Mouse (Mus musculus): ENCODE measurements around the gene Pla2g15. TPM values are rescaled to one million over a fixed set of nuclear protein-coding genes. Genes with fewer than 3 reads are reported as not detected.

The Pla2g15 gene
- polyA plus RNA-seq, 1 experiment from 2014 or later, result 2.7 TPM

GRCm38 (mm10) chr8:106169934-106170480 is 19.8 kb downstream of the Pla2g15 start:
- H3K4me1 ChIP-seq (ENCODE audit: control insufficient read depth, insufficient read depth, low read length), result peaks cover 14% of the 10 kb centered on the region; the same call in 1 of the 2 replicates
- peak overlapping the region; percentile 81 for H3K9ac ChIP-seq (ENCODE audit: low read depth, low read length)
- peak overlapping the region; percentile 92 for H3K4me2 ChIP-seq (replicated peaks; ENCODE audit: low read depth, low read length)
- no peaks in the 10 kb centered on the region for H3K27me3 ChIP-seq (ENCODE audit: control insufficient read depth, insufficient read depth, low read length)
- no peak for ATAC-seq (ENCODE audit: low FRiP score, low TSS enrichment)
- no peaks in the 10 kb centered on the region for H3K36me3 ChIP-seq (ENCODE audit: control insufficient read depth, insufficient read depth, low read length)
- 26% methylated on average over 6 of the region's 6 CpGs for WGBS
- H3K9me3 ChIP-seq (ENCODE audit: control insufficient read depth, low read length), result no peaks in the 10 kb centered on the region
- H3K27ac ChIP-seq (ENCODE audit: low read depth, low read length), result no peak overlapping the region
- peak overlapping the region; percentile 80 for H3K4me3 ChIP-seq (ENCODE audit: low read length)

DNA sequence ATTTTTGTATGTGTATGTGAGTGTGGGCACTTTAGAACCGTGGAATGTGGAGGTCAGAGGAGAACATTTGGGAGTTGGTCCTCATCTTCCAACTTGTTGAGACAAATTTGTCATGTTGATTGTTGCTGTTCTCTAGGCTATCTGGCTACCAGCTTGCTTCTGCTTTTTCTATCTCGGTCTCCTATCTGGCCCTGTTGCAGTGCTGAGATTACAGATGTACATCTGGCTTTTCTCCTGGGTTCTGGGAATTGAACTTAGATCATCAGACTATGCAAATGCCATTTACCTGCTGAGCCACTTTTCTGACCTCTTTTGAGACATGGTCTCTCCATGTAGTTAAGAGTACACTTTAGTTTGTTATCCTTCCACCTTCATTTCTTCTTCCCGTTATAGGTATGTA is 23.4 kb downstream of the Pla2g15 start:
- 91% methylated on average over 3 of the region's 3 CpGs for WGBS
- no peaks in the 10 kb centered on the region for H3K9me3 ChIP-seq (ENCODE audit: control insufficient read depth, low read length)
- H3K4me2 ChIP-seq (replicated peaks; ENCODE audit: low read depth, low read length), result no peak overlapping the region
- no peaks in the 10 kb centered on the region for H3K36me3 ChIP-seq (ENCODE audit: control insufficient read depth, insufficient read depth, low read length)
- no peak overlapping the region for H3K9ac ChIP-seq (ENCODE audit: low read depth, low read length)
- 0 out of 2 replicates have a peak, but pooled peaks cover 13% of the 10 kb centered on the region for H3K4me1 ChIP-seq (ENCODE audit: control insufficient read depth, insufficient read depth, low read length)
- no peak overlapping the region for H3K27ac ChIP-seq (ENCODE audit: low read depth, low read length)
- no peak for ATAC-seq (ENCODE audit: low FRiP score, low TSS enrichment)
- H3K4me3 ChIP-seq (ENCODE audit: low read length), result no peak overlapping the region
- no peaks in the 10 kb centered on the region for H3K27me3 ChIP-seq (ENCODE audit: control insufficient read depth, insufficient read depth, low read length)

- WGBS, result 33% methylated on average over 1 of the region's 1 CpGs
- 0 out of 2 replicates have a peak, but pooled peaks cover 5% of the 10 kb centered on the region for H3K4me1 ChIP-seq (ENCODE audit: control insufficient read depth, insufficient read depth, low read length)
- no peak for ATAC-seq (ENCODE audit: low FRiP score, low TSS enrichment)
Measured at GRCm38 (mm10) chr8:106176891-106177290, 26.7 kb downstream of the Pla2g15 start.

GRCm38 (mm10) chr8:106177594-106177993 is 27.4 kb downstream of the Pla2g15 start:
- Histone ChIP-seq H3K4me1 (ENCODE audit: control insufficient read depth, insufficient read depth, low read length) (0 out of 2 replicates have a peak, but pooled peaks cover 5% of the 10 kb centered on the region), H3K27ac (ENCODE audit: low read depth, low read length) (no peak overlapping the region), H3K4me2 (replicated peaks; ENCODE audit: low read depth, low read length) (no peak overlapping the region), H3K27me3 (ENCODE audit: control insufficient read depth, insufficient read depth, low read length) (no peaks in the 10 kb centered on the region), H3K9me3 (ENCODE audit: control insufficient read depth, low read length) (no peaks in the 10 kb centered on the region), H3K9ac (ENCODE audit: low read depth, low read length) (no peak overlapping the region), H3K4me3 (ENCODE audit: low read length) (no peak overlapping the region), H3K36me3 (ENCODE audit: control insufficient read depth, insufficient read depth, low read length) (peaks cover 12% of the 10 kb centered on the region)
- no peak for ATAC-seq (ENCODE audit: low FRiP score, low TSS enrichment)
- 76% methylated on average over 1 of the region's 1 CpGs for WGBS

More at GRCm38 (mm10) chr8:106176891-106177290, 26.7 kb downstream of the Pla2g15 start:
- Histone ChIP-seq H3K4me2 (replicated peaks; ENCODE audit: low read depth, low read length) (no peak overlapping the region), H3K9ac (ENCODE audit: low read depth, low read length) (no peak overlapping the region), H3K4me3 (ENCODE audit: low read length) (no peak overlapping the region), H3K27me3 (ENCODE audit: control insufficient read depth, insufficient read depth, low read length) (no peaks in the 10 kb centered on the region), H3K36me3 (ENCODE audit: control insufficient read depth, insufficient read depth, low read length) (peaks cover 7% of the 10 kb centered on the region), H3K27ac (ENCODE audit: low read depth, low read length) (no peak overlapping the region), H3K9me3 (ENCODE audit: control insufficient read depth, low read length) (no peaks in the 10 kb centered on the region)

DNA sequence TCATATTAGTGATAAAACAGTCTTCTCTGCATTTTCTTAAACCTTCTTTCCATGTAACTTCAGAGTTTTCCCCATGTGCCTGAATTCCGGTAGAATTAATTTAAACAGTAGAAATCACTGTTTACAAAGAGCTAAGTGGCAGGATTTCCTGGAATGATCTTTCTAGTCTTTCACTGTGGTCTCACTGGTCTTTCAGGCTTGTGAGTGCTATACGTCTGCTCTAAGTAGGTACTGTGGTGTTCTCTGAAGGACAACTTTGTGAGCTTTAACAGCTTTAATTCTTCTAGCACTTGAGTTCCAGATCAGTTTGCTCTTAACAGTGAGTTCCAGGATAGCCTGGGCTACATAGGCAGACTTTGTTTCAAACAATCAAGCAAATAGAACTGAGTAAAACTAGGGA is 28.2 kb downstream of the Pla2g15 start:
- no peak overlapping the region for H3K27ac ChIP-seq (ENCODE audit: low read depth, low read length)

DNA sequence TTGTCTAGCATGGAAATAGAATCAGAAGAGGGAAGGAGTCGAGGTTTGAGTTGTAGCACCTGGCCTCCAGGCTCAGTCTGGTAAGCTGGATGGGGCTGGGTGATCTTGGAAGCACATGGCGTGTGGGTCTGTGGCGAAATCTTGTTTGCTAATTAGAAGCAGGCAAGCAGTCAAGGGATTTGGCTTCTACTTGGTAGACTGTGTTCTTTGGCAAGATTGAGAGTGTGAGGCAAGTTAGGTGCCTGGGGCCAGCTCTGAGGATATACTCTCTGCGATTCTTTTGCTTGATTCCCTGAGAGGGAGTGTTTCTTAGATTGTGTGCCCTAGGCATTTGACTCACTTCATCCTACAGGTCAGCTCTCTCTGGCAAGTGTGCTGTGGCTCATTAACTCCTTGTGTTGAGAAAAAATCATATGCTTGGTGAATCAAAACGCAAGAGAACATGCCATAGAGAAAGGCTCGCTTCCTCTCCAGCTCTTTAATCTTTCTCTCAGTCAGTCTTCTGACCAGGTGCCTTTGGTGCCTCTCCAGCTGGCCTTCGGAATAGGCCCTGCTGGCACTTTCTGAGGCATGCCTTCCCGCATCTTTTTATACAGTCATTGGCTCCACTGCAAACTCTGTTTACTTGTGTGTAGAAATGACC is 35.5 kb downstream of the Pla2g15 start:
- Histone ChIP-seq H3K4me2 (replicated peaks; ENCODE audit: low read depth, low read length) (no peak overlapping the region), H3K27me3 (ENCODE audit: control insufficient read depth, insufficient read depth, low read length) (no peaks in the 10 kb centered on the region), H3K9ac (ENCODE audit: low read depth, low read length) (no peak overlapping the region), H3K4me3 (ENCODE audit: low read length) (no peak overlapping the region), H3K36me3 (ENCODE audit: control insufficient read depth, insufficient read depth, low read length) (peaks cover 20% of the 10 kb centered on the region), H3K27ac (ENCODE audit: low read depth, low read length) (no peak overlapping the region), H3K9me3 (ENCODE audit: control insufficient read depth, low read length) (no peaks in the 10 kb centered on the region), H3K4me1 (ENCODE audit: control insufficient read depth, insufficient read depth, low read length) (peaks cover 10% of the 10 kb centered on the region; the same call in 1 of the 2 replicates)
- ATAC-seq (ENCODE audit: low FRiP score, low TSS enrichment), result no peak
- WGBS, result 61% methylated on average over 8 of the region's 8 CpGs

More for the DNA sequence above, 28.2 kb downstream of the Pla2g15 start:
- peaks cover 14% of the 10 kb centered on the region for H3K36me3 ChIP-seq (ENCODE audit: control insufficient read depth, insufficient read depth, low read length)
- 80% methylated on average over 2 of the region's 2 CpGs for WGBS
- no peaks in the 10 kb centered on the region for H3K27me3 ChIP-seq (ENCODE audit: control insufficient read depth, insufficient read depth, low read length)
- no peak overlapping the region for H3K4me3 ChIP-seq (ENCODE audit: low read length)
- no peaks in the 10 kb centered on the region for H3K9me3 ChIP-seq (ENCODE audit: control insufficient read depth, low read length)
- 0 out of 2 replicates have a peak, but pooled peaks cover 5% of the 10 kb centered on the region for H3K4me1 ChIP-seq (ENCODE audit: control insufficient read depth, insufficient read depth, low read length)
- no peak for ATAC-seq (ENCODE audit: low FRiP score, low TSS enrichment)
- no peak overlapping the region for H3K9ac ChIP-seq (ENCODE audit: low read depth, low read length)
- H3K4me2 ChIP-seq (replicated peaks; ENCODE audit: low read depth, low read length), result no peak overlapping the region

GRCm38 (mm10) chr8:106186394-106186793 is 36.2 kb downstream of the Pla2g15 start:
- 98% methylated on average over 3 of the region's 3 CpGs for WGBS
- no peaks in the 10 kb centered on the region for H3K27me3 ChIP-seq (ENCODE audit: control insufficient read depth, insufficient read depth, low read length)
- H3K27ac ChIP-seq (ENCODE audit: low read depth, low read length), result no peak overlapping the region
- no peak overlapping the region for H3K4me2 ChIP-seq (replicated peaks; ENCODE audit: low read depth, low read length)
- ATAC-seq (ENCODE audit: low FRiP score, low TSS enrichment), result no peak
- no peak overlapping the region for H3K4me3 ChIP-seq (ENCODE audit: low read length)
- peaks cover 23% of the 10 kb centered on the region for H3K36me3 ChIP-seq (ENCODE audit: control insufficient read depth, insufficient read depth, low read length)
- H3K9ac ChIP-seq (ENCODE audit: low read depth, low read length), result no peak overlapping the region
- H3K4me1 ChIP-seq (ENCODE audit: control insufficient read depth, insufficient read depth, low read length), result peaks cover 10% of the 10 kb centered on the region; the same call in 1 of the 2 replicates
- no peaks in the 10 kb centered on the region for H3K9me3 ChIP-seq (ENCODE audit: control insufficient read depth, low read length)

- Histone ChIP-seq H3K36me3 (ENCODE audit: control insufficient read depth, insufficient read depth, low read length) (peaks cover 38% of the 10 kb centered on the region), H3K4me2 (replicated peaks; ENCODE audit: low read depth, low read length) (no peak overlapping the region), H3K27me3 (ENCODE audit: control insufficient read depth, insufficient read depth, low read length) (no peaks in the 10 kb centered on the region), H3K4me3 (ENCODE audit: low read length) (no peak overlapping the region), H3K4me1 (ENCODE audit: control insufficient read depth, insufficient read depth, low read length) (peaks cover 10% of the 10 kb centered on the region; the same call in 1 of the 2 replicates), H3K9me3 (ENCODE audit: control insufficient read depth, low read length) (no peaks in the 10 kb centered on the region), H3K9ac (ENCODE audit: low read depth, low read length) (no peak overlapping the region), H3K27ac (ENCODE audit: low read depth, low read length) (no peak overlapping the region)
- 95% methylated on average over 4 of the region's 4 CpGs for WGBS
- ATAC-seq (ENCODE audit: low FRiP score, low TSS enrichment), result no peak
Measured at GRCm38 (mm10) chr8:106189162-106189561, 39.0 kb downstream of the Pla2g15 start.

GRCm38 (mm10) chr8:106191639-106192038 is 41.4 kb downstream of the Pla2g15 start:
- ATAC-seq (ENCODE audit: low FRiP score, low TSS enrichment), result no peak
- H3K36me3 ChIP-seq (ENCODE audit: control insufficient read depth, insufficient read depth, low read length), result peaks cover 60% of the 10 kb centered on the region
- no peak overlapping the region for H3K27ac ChIP-seq (ENCODE audit: low read depth, low read length)
- H3K27me3 ChIP-seq (ENCODE audit: control insufficient read depth, insufficient read depth, low read length), result no peaks in the 10 kb centered on the region
- H3K4me1 ChIP-seq (ENCODE audit: control insufficient read depth, insufficient read depth, low read length), result no peaks in the 10 kb centered on the region
- no peak overlapping the region for H3K4me2 ChIP-seq (replicated peaks; ENCODE audit: low read depth, low read length)
- H3K4me3 ChIP-seq (ENCODE audit: low read length), result no peak overlapping the region
- H3K9me3 ChIP-seq (ENCODE audit: control insufficient read depth, low read length), result no peaks in the 10 kb centered on the region
- H3K9ac ChIP-seq (ENCODE audit: low read depth, low read length), result no peak overlapping the region
- 91% methylated on average over 5 of the region's 5 CpGs for WGBS
